Mouse (Mus musculus) liver, adult 2 months (tissue): Measurements from ENCODE around the gene Xpr1.

ENCODE experiments used
- CTCF ChIP-seq: fragments of 200-500 bp; IDR thresholded peaks from 2 replicates; pipeline ENCODE4 v1.5.1; 2011; ENCODE audit warnings: low read depth, low read length, control low read depth
- POLR2A ChIP-seq: fragments of 200-500 bp; IDR thresholded peaks from 2 replicates; pipeline ENCODE4 v1.6.1; 2011; ENCODE audit warnings: low read length, control low read depth; ENCODE audit not compliant: insufficient read depth; ENCODE audit errors: extremely low read depth

DNA sequence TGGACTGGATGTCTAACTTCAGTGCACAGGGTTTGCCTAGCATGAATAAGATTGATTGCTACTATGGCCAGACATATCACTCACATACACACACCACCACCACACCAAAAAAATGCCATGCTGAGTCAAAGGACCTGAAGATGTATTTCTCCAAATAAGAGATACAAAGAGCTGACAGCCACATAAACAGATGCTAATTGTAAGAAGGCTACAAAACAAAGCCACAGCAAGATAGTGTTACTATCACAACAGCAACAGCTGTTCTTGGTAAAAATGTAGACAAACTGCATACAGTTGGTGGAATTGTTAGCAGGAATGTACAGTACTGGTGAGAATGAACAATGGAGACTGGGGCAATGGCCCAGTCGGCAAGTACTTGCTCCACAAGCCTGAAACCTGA, 28.8 kb downstream of the Xpr1 start:
- no peak for TF ChIP-seq CTCF
- no peak for TF ChIP-seq POLR2A
